Mouse (Mus musculus): ENCODE results near the gene Tenm4. TPM values are rescaled to one million over a fixed set of nuclear protein-coding genes. Genes with fewer than 3 reads are reported as not detected.

Gene Tenm4
- polyA plus RNA-seq, 2 experiments: 12.7 to 37.4 TPM

DNA sequence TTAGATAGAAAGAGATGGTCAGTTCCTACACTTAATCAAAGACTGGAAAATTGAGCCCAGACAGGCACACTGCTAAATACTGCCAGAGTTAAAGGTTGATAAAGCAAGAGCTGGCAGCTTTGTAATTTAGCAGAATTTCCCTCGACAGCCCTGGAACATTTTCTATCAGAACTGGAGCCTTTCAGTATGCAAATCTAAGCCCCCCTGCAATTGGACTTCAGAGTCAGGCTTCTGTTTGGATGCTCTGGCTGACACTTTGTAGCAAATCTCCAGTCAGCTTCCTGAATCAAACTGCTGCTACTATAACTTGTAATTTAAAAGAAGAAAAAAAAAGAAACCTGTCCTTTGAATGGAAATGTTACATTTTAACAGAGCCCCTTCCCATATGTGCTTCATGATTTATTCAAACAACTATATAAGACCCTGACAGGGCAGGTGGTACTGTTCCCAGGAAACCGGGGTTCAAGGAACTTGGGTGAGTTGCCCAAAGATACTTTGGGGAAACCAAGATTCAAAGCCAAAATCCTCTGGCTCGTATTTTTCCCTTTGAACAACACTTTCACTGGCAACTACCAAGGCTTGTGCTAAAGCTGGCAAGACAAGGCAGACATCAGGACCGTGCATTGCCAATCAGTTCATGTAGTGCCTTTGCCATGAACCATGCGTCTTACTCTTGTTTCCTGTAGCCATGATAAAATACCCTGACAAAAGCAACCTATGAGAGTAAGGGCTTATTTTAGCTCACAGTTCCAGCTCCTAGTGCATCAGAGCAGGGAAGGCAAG is 615.4 kb downstream of the Tenm4 start:
- no peaks in the 10 kb centered on the region for H3K9me3 ChIP-seq (ENCODE audit: control insufficient read depth, low read length)
- DNase-seq (ENCODE audit: low spot score) (no peak), ATAC-seq (ENCODE audit: low FRiP score, low read depth) (no peak)
- no peak overlapping the region for H3K9ac ChIP-seq (ENCODE audit: low read depth, low read length, severe bottlenecking)
- WGBS: 65% methylated on average over 5 of the region's 5 CpGs
- no peak for TF ChIP-seq POLR2A (IDR thresholded peaks at IDR 0.05; ENCODE audit: borderline replicate concordance, extremely low read depth, insufficient read depth, insufficient read length)
- no peak overlapping the region for H3K4me3 ChIP-seq (replicated peaks; ENCODE audit: low read length)
- H3K4me2 ChIP-seq (replicated peaks; ENCODE audit: low read depth, low read length, severe bottlenecking): no peak overlapping the region
- H3K27me3 ChIP-seq (ENCODE audit: control insufficient read depth, insufficient read depth, low read length): no peaks in the 10 kb centered on the region
- H3K27ac ChIP-seq (replicated peaks; ENCODE audit: low read depth, low read length): no peak overlapping the region
- peaks cover 11% of the 10 kb centered on the region for H3K4me1 ChIP-seq (ENCODE audit: control insufficient read depth, insufficient read depth, low read length)
- H3K36me3 ChIP-seq (ENCODE audit: control insufficient read depth, insufficient read depth, low read length): peaks cover 12% of the 10 kb centered on the region

DNA sequence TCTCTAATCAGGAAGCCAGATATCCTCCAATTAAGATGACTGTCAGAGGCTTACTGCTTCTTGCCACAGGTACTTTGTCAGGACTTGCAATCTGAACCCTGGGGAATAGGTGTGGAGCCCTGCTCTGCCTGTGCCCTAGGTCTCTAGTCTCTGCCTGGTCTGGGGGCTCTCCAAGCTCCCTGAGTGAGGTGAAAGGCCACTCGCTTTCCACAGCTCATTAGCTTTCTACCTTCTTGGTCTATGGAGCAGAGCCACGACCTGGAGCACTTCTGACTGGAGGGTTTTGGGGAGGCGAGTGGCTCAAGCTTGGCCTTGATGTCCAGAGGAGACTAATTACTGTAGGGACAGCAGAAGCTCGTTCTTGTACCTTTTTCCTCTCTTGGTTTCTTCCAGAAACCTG is 617.1 kb downstream of the Tenm4 start:
- WGBS: 65% methylated on average over 4 of the region's 4 CpGs

DNA sequence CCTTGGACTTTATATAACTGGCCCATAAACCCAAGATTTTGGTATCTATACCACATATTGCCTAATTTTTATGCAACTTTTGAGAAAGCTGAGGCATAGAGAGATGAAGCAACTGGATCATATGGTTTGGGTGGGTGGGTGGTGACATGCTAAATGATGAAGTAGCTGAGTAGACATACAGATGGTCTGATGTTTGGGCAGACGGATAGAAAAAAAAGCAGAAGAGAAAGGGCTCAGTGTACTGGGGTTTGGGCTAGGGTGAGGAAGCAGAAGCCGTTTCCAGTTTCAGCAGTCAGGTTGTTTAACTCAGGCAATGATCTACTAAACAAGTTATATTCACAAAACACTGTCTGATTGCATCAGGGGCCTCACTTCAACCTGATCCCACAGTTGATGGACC is 619.3 kb downstream of the Tenm4 start:
- Histone ChIP-seq H3K4me2 (replicated peaks; ENCODE audit: low read depth, low read length, severe bottlenecking) (no peak overlapping the region), H3K9me3 (ENCODE audit: control insufficient read depth, low read length) (no peaks in the 10 kb centered on the region), H3K27me3 (ENCODE audit: control insufficient read depth, insufficient read depth, low read length) (no peaks in the 10 kb centered on the region), H3K36me3 (ENCODE audit: control insufficient read depth, insufficient read depth, low read length) (peaks cover 10% of the 10 kb centered on the region; the same call in 1 of the 2 replicates), H3K4me3 (replicated peaks; ENCODE audit: low read length) (no peak overlapping the region), H3K4me1 (ENCODE audit: control insufficient read depth, insufficient read depth, low read length) (peaks cover 30% of the 10 kb centered on the region), H3K27ac (replicated peaks; ENCODE audit: low read depth, low read length) (no peak overlapping the region), H3K9ac (ENCODE audit: low read depth, low read length, severe bottlenecking) (no peak overlapping the region)
- TF ChIP-seq POLR2A (IDR thresholded peaks at IDR 0.05; ENCODE audit: borderline replicate concordance, extremely low read depth, insufficient read depth, insufficient read length): no peak
- DNase-seq (ENCODE audit: low spot score): no peak
- no peak for ATAC-seq (ENCODE audit: low FRiP score, low read depth)
- 88% methylated on average over 2 of the region's 2 CpGs for WGBS

More for the DNA sequence above, 617.1 kb downstream of the Tenm4 start:
- H3K9ac ChIP-seq (ENCODE audit: low read depth, low read length, severe bottlenecking): no peak overlapping the region
- H3K36me3 ChIP-seq (ENCODE audit: control insufficient read depth, insufficient read depth, low read length): peaks cover 12% of the 10 kb centered on the region
- no peak overlapping the region for H3K4me2 ChIP-seq (replicated peaks; ENCODE audit: low read depth, low read length, severe bottlenecking)
- H3K4me1 ChIP-seq (ENCODE audit: control insufficient read depth, insufficient read depth, low read length): peaks cover 18% of the 10 kb centered on the region
- H3K27me3 ChIP-seq (ENCODE audit: control insufficient read depth, insufficient read depth, low read length): no peaks in the 10 kb centered on the region
- DNase-seq (ENCODE audit: low spot score): no peak
- no peak for ATAC-seq (ENCODE audit: low FRiP score, low read depth)
- no peak overlapping the region for H3K27ac ChIP-seq (replicated peaks; ENCODE audit: low read depth, low read length)
- H3K4me3 ChIP-seq (replicated peaks; ENCODE audit: low read length): no peak overlapping the region
- H3K9me3 ChIP-seq (ENCODE audit: control insufficient read depth, low read length): no peaks in the 10 kb centered on the region
- no peak for TF ChIP-seq POLR2A (IDR thresholded peaks at IDR 0.05; ENCODE audit: borderline replicate concordance, extremely low read depth, insufficient read depth, insufficient read length)

DNA sequence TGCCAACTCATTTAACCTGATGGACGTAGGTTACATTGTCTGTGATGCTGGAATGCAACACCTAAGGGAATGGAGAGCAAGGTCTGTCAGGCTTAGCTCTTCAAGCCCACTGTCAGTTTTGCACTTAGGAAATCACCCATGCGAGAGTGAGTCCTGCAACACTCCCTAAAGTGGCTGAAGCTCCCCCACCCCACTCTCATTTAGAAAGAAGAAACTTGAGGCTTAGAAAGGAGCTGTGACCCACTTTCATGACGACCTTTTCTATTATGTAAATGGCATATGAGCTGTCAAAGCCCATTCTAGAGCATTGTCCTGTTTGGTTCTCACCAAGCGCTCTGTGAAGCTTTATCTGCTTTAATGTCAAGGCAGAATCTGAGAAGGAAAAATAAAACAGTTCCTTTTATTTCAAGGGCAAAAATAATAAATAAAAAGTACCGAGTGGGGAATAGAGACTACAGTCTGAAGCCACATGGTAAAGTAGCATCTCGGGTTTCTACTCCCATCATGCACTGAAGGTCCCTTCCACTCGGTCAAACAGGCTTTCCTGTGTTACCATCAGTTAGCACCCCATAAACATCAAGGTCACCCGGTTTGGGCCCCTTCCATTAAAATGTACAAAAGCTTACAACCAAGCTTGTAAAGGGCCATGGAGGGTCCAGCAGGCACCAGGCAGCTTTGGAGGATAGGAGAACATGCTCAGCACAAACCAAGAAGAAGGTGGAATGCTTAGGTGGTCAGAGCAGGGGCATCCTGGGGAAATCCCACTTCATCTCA is 621.6 kb downstream of the Tenm4 start:
- Histone ChIP-seq H3K4me3 (replicated peaks; ENCODE audit: low read length) (no peak overlapping the region), H3K36me3 (ENCODE audit: control insufficient read depth, insufficient read depth, low read length) (peaks cover 10% of the 10 kb centered on the region; the same call in 1 of the 2 replicates), H3K9me3 (ENCODE audit: control insufficient read depth, low read length) (no peaks in the 10 kb centered on the region), H3K27ac (replicated peaks; ENCODE audit: low read depth, low read length) (no peak overlapping the region), H3K27me3 (ENCODE audit: control insufficient read depth, insufficient read depth, low read length) (no peaks in the 10 kb centered on the region), H3K4me1 (ENCODE audit: control insufficient read depth, insufficient read depth, low read length) (peaks cover 46% of the 10 kb centered on the region), H3K4me2 (replicated peaks; ENCODE audit: low read depth, low read length, severe bottlenecking) (no peak overlapping the region), H3K9ac (ENCODE audit: low read depth, low read length, severe bottlenecking) (no peak overlapping the region)
- ATAC-seq (ENCODE audit: low FRiP score, low read depth): no peak; the same call in 1 of the 2 replicates
- 33% methylated on average over 8 of the region's 8 CpGs for WGBS
- no peak for TF ChIP-seq POLR2A (IDR thresholded peaks at IDR 0.05; ENCODE audit: borderline replicate concordance, extremely low read depth, insufficient read depth, insufficient read length)
- DNase-seq (ENCODE audit: low spot score): no peak

DNA sequence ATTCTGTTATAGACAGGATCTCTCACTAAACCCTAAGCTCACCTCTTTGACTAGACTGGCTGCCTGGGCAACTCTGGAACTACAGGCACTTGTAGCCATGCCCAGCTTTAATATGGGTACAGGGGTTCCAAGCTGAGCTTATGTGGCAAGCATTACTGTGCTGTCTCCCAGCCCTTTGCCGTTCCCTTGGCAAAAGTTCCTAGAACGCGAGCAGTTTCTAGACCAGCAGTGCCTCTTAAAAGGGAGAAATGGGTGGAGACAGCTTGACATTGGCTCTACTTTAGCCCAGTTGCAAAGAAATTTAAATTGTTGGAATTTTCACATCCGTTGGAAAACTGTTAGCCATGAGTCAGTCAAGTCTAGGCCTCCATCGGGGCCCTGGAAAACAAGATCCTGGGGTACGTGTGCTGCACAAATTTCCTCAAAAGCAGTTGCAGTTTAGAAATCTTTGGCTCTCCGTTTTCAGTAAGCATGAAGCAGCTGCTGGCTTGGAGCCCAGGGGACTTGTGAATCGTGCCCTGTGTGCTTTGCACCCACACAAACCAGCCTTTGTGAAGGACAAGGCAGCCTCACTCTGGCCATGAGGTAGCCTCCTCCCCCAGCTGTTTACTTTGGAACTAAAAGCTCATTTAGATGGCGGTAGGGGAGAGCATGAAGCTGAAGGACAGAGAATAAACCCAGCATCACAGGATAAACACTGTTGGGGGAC is 625.1 kb downstream of the Tenm4 start:
- peak; percentile 90 for DNase-seq (ENCODE audit: low spot score)
- peak overlapping the region; percentile 86 for H3K27ac ChIP-seq (replicated peaks; ENCODE audit: low read depth, low read length)
- H3K9me3 ChIP-seq (ENCODE audit: control insufficient read depth, low read length): no peaks in the 10 kb centered on the region
- peak; percentile 81 for ATAC-seq (ENCODE audit: low FRiP score, low read depth)
- no peak for TF ChIP-seq POLR2A (IDR thresholded peaks at IDR 0.05; ENCODE audit: borderline replicate concordance, extremely low read depth, insufficient read depth, insufficient read length)
- H3K36me3 ChIP-seq (ENCODE audit: control insufficient read depth, insufficient read depth, low read length): peaks cover 6% of the 10 kb centered on the region; the same call in 1 of the 2 replicates
- 15% methylated on average over 9 of the region's 9 CpGs for WGBS
- H3K4me1 ChIP-seq (ENCODE audit: control insufficient read depth, insufficient read depth, low read length): peaks cover 70% of the 10 kb centered on the region
- no peak overlapping the region for H3K4me3 ChIP-seq (replicated peaks; ENCODE audit: low read length)
- peak overlapping the region; percentile 4; the same call in 1 of the 2 replicates for H3K4me2 ChIP-seq (replicated peaks; ENCODE audit: low read depth, low read length, severe bottlenecking)
- H3K27me3 ChIP-seq (ENCODE audit: control insufficient read depth, insufficient read depth, low read length): no peaks in the 10 kb centered on the region
- no peak overlapping the region for H3K9ac ChIP-seq (ENCODE audit: low read depth, low read length, severe bottlenecking)

All from limb, embryonic 14.5 days (tissue).